Mouse (Mus musculus) midbrain, embryonic 15.5 days (tissue): ENCODE data around the gene Gm43720. TPM values are rescaled to one million over a fixed set of nuclear protein-coding genes. Genes with fewer than 3 reads are reported as not detected.
"Not testable (repeated sequence)": the region's sequence is repeated elsewhere in the genome, so short reads cannot be mapped to it uniquely, and the experiment has no call there.

Source experiments
- ATAC-seq: fragments of 200-750 bp; cut with Nextera tagmentation; replicated peaks from 2 replicates; pipeline ENCODE4 v1.8.0; 2017; ENCODE audit warnings: moderate TSS enrichment
- H3K27ac ChIP-seq: fragments of 300-500 bp; sonication (generic); 2 replicates; pipeline ENCODE4 v1.5.1; 2015; ENCODE audit warnings: mild to moderate bottlenecking, inconsistent platforms
- H3K27me3 ChIP-seq: fragments of 300-500 bp; sonication (generic); replicated peaks from 2 replicates; pipeline ENCODE4 v1.6.1; 2015; ENCODE audit warnings: inconsistent platforms
- H3K36me3 ChIP-seq: fragments of 300-500 bp; sonication (generic); replicated peaks from 2 replicates; pipeline ENCODE4 v1.6.1; 2015; ENCODE audit warnings: inconsistent platforms
- H3K4me1 ChIP-seq: fragments of 300-500 bp; sonication (generic); 2 replicates; pipeline ENCODE4 v1.6.1; 2015; ENCODE audit warnings: inconsistent platforms
- H3K4me2 ChIP-seq: fragments of 300-500 bp; sonication (generic); 2 replicates; pipeline ENCODE4 v1.6.1; 2015; ENCODE audit warnings: inconsistent platforms, mild to moderate bottlenecking, moderate library complexity
- H3K4me3 ChIP-seq: fragments of 300-500 bp; sonication (generic); 2 replicates; pipeline ENCODE4 v1.5.1; 2015; ENCODE audit warnings: mild to moderate bottlenecking, inconsistent platforms
- H3K9ac ChIP-seq: fragments of 300-500 bp; sonication (generic); 2 replicates; pipeline ENCODE4 v1.6.1; 2015; ENCODE audit warnings: mild to moderate bottlenecking, inconsistent platforms
- H3K9me3 ChIP-seq: fragments of 300-500 bp; sonication (generic); 2 replicates; pipeline ENCODE4 v1.6.1; 2016; ENCODE audit warnings: inconsistent platforms
- WGBS: fragments of 180-500 bp; shearing (Covaris S2); methylation state at CpG from one replicate; pipeline ENCODE4 v1.1.7; 2015; ENCODE audit warnings: mixed read lengths; 5-methylcytosine and 5-hydroxymethylcytosine counted together
- polyA plus RNA-seq: library from polyadenylated mRNA; unstranded; fragments of >200 nt; fragmentation: Nextera tagmentation; extraction: Ambion mirVana; gene quantifications from 2 replicates; pipeline ENCODE4 v1.2.1, GENCODE M21; 2015

Gm43720 gene
- polyA plus RNA-seq, 1 experiment from 2014 or later: 0.04 TPM

DNA sequence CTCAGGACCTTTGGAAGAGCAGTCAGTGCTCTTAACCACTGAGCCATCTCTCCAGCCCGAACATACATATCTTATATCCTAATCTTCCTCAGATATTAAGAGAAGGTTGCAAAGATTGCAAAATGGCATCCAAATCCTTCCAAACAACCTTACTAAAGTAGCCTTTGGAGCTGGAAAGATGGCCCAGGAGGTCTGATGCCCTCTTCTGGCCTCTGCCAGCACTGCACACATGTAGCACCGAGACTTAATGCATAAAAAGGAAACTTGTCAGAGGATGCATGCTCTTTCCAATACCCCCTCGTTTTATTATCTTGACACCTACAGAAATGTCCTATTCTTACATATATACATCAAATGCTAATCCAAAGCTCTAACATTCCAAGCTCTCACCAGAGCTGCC, 51.7 kb downstream of the Gm43720 start:
- Histone ChIP-seq H3K4me3 (no peak overlapping the region), H3K27ac (no peak overlapping the region), H3K27me3 (no peaks in the 10 kb centered on the region), H3K9ac (no peak overlapping the region), H3K4me2 (no peak overlapping the region), H3K36me3 (no peaks in the 10 kb centered on the region), H3K4me1 (no peaks in the 10 kb centered on the region), H3K9me3 (no peaks in the 10 kb centered on the region)
- ATAC-seq: no peak
- 65% methylated on average over 3 of the region's 3 CpGs for WGBS

DNA sequence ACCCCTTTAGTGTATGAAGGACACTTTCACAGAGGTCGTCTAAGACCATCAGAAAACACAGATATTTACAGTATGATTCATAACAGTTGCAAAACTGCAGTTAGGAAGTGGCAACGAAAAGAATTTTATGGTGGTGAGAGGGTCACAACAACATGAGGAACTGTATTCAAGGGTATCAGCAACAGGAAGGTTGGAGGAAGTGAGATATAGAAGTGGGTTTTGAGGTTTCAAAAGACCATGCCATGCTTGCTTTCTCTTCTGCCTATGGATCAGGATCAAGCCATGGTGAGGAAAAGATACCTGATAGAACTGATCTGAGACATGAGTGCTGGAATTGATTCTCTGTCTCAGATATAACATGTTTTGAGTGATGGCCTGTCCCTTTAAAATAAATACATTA, 52.4 kb downstream of the Gm43720 start:
- no peak overlapping the region for H3K27ac ChIP-seq

DNA sequence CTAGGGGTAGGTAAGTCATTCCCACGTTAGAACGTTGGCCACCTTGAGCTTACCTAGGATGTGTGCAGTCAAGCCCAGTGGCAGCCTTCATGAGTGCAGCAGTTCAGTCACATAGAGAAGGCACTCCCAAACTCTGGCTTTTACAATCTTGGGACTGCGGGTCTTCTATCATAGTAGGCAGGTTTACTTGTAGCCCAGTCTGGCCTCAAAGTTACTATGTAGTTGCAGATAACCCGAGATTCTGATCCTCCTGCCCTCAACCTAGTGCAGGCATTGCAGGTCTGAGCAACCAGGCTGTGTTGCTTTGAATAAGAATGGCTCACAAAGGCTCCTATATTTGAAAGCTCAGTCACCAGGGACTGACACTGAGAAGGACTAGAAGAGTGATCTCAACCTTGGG, 53.3 kb downstream of the Gm43720 start:
- H3K9me3 ChIP-seq: no peaks in the 10 kb centered on the region
- 80% methylated on average over 4 of the region's 4 CpGs for WGBS
- H3K4me3 ChIP-seq: no peak overlapping the region
- no peak overlapping the region for H3K27ac ChIP-seq
- H3K27me3 ChIP-seq: no peaks in the 10 kb centered on the region
- no peak for ATAC-seq
- H3K4me2 ChIP-seq: no peak overlapping the region
- no peak overlapping the region for H3K9ac ChIP-seq
- H3K36me3 ChIP-seq: no peaks in the 10 kb centered on the region
- no peaks in the 10 kb centered on the region for H3K4me1 ChIP-seq

More for the DNA sequence above, 52.4 kb downstream of the Gm43720 start:
- no peaks in the 10 kb centered on the region for H3K36me3 ChIP-seq
- H3K27me3 ChIP-seq: no peaks in the 10 kb centered on the region
- H3K9me3 ChIP-seq: no peaks in the 10 kb centered on the region
- H3K4me1 ChIP-seq: no peaks in the 10 kb centered on the region
- ATAC-seq: no peak
- no peak overlapping the region for H3K4me3 ChIP-seq
- no peak overlapping the region for H3K9ac ChIP-seq
- H3K4me2 ChIP-seq: no peak overlapping the region
- WGBS: 70% methylated on average over 2 of the region's 2 CpGs

DNA sequence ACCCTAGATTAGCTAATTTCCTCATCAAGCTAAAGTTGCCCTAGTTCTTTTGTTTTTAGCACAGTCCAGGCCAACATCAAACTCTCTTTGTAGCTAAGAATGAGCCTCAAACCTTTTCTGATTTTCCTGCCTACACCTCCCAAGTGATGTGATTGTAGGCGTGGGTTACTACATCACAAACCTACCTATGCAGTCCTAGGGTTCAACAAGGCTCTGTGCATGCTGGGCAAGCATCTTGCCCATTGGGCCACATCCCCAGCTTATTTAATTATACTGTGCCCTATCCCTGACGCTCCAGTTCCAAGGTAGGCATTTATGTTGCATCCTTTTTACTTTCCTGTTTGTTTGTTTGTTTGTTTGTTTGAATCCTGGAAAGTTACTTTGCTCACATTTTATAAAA, 54.1 kb downstream of the Gm43720 start, which contains the start of gene Nxpe5:
TSS of gene Nxpe5 (plus strand) at position 199 of the 400 bp plus-strand sequence.
- Histone ChIP-seq H3K36me3 (no peaks in the 10 kb centered on the region), H3K9me3 (no peaks in the 10 kb centered on the region), H3K4me3 (no peak within 1 kb of the TSS), H3K27me3 (no peaks in the 10 kb centered on the region), H3K27ac (no peak within 1 kb of the TSS), H3K4me2 (no peak within 1 kb of the TSS), H3K9ac (no peak within 1 kb of the TSS), H3K4me1 (no peaks in the 10 kb centered on the region)
- no peak for ATAC-seq
- WGBS: 46% methylated on average over 2 of the region's 2 CpGs

DNA sequence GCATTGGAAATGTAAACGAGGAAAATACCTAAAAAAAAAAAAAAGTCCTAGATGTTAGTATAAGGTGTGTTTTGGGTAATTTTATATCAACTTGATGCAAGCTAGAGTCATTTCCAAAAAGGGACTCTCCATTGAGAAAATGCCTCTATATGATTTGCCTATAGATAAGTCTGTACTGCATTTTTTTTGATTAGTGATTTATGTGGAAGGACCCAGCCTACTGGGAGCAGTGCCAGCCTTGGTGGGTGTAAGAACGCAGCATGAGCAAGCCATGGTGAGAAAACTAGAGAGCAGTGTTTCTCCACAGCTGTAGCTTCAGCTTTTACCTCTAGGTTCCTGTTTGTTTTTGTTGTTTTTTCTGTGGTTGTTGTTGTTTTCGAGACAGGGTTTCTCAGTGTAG, 56.5 kb downstream of the Gm43720 start:
- WGBS: 61% methylated on average over 3 of the region's 3 CpGs
- Histone ChIP-seq H3K4me1 (no peaks in the 10 kb centered on the region), H3K9me3 (no peaks in the 10 kb centered on the region), H3K36me3 (no peaks in the 10 kb centered on the region), H3K9ac (no peak overlapping the region), H3K27ac (no peak overlapping the region), H3K27me3 (no peaks in the 10 kb centered on the region), H3K4me3 (no peak overlapping the region), H3K4me2 (no peak overlapping the region)
- ATAC-seq: no peak

DNA sequence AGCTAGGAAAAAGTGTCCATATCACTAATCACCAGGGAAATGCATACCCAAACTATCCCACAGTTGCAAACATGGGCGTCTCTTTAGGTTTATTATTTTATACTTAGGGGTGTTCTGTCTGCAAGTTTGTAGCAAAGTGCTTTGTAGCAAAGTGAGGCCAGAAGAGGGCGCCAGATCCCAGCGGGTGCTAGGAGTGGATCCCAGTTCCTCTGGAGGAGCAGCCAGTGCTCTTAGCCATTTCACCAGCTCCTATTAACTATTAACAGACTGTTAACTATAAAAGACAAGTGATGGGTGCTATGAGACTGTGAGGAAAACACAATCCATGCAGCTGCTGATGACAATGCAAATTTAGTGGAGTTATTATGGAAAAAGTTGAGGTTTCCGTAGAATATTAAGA, 57.6 kb downstream of the Gm43720 start:
- H3K27ac ChIP-seq: no peak overlapping the region
- no peak overlapping the region for H3K9ac ChIP-seq
- H3K4me2 ChIP-seq: no peak overlapping the region
- H3K4me1 ChIP-seq: no peaks in the 10 kb centered on the region
- 26% methylated on average over 4 of the region's 4 CpGs for WGBS
- ATAC-seq: no peak
- no peaks in the 10 kb centered on the region for H3K9me3 ChIP-seq
- no peaks in the 10 kb centered on the region for H3K27me3 ChIP-seq
- no peak overlapping the region for H3K4me3 ChIP-seq
- H3K36me3 ChIP-seq: no peaks in the 10 kb centered on the region

DNA sequence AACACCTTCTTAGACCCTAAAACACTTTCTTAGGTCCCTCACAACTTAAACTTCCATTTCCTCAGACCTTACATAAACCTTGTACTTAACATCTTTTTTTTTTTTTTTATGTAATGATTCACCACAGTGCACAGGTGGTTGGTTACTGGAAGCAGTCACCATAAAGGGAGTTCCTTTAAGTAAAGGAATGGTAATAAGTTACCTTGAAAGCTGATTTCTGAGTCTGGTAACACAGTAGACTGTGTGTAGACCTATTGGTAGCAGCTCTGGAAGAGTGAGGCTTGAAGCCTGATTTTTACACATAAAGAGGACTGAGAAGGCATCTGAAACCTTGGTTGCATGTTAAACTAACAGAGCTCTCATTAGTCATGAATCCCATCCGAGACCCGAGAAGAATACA, 59.9 kb downstream of the Gm43720 start:
- Histone ChIP-seq H3K4me1 (no peaks in the 10 kb centered on the region), H3K9ac (no peak overlapping the region), H3K9me3 (no peaks in the 10 kb centered on the region), H3K27me3 (no peaks in the 10 kb centered on the region), H3K4me2 (no peak overlapping the region), H3K27ac (no peak overlapping the region), H3K36me3 (no peaks in the 10 kb centered on the region), H3K4me3 (no peak overlapping the region)
- ATAC-seq: no peak
- WGBS: 74% methylated on average over 2 of the region's 2 CpGs

DNA sequence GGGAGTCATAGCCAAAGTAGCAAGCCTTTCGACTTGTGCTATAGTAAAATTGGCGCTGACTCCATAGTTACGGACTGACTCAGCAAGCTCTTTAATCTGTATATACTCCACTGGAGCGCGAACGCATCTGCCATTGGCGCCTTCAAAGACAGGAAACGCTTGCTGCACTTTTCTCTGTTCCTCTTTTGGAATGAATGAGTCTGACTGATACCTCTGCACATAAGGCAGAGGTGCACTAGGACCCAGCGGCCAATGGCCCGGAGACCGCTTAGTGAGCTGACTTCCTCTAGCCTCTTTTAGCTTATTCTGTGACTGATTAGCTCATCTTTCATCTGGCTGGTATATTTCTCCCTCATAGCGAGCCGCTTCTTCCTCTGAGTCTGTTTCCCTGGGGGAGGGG, 63.1 kb downstream of the Gm43720 start:
- H3K9me3 ChIP-seq, H3K36me3 ChIP-seq, H3K4me3 ChIP-seq, H3K27ac ChIP-seq, ATAC-seq, H3K9ac ChIP-seq, H3K4me1 ChIP-seq, H3K4me2 ChIP-seq, H3K27me3 ChIP-seq: not testable (repeated sequence)
- WGBS: 94% methylated on average over 13 of the region's 13 CpGs

Other genes starting within 250 kb of the Gm43720 start
- not detected in 2 replicates for gene Smok3c, start 226.8 kb downstream of the Gm43720 start, polyA plus RNA-seq
- 24.5 and 25.8 TPM in 2 replicates for gene Zkscan1, start 194.9 kb downstream of the Gm43720 start, polyA plus RNA-seq
- 104 and 111 TPM in 2 replicates for gene Zscan21, start 163.1 kb downstream of the Gm43720 start, polyA plus RNA-seq
- 31.6 and 33.7 TPM in 2 replicates for gene Zfp113, start 124.2 kb downstream of the Gm43720 start, polyA plus RNA-seq
- gene Cops6, start 118.9 kb downstream of the Gm43720 start, polyA plus RNA-seq: 310 and 323 TPM in 2 replicates
- 28.5 and 30.5 TPM in 2 replicates for gene Ap4m1, start 108.0 kb downstream of the Gm43720 start, polyA plus RNA-seq
- 93.3 and 95.3 TPM in 2 replicates for gene Mcm7, start 107.5 kb downstream of the Gm43720 start, polyA plus RNA-seq
- gene Taf6, start 92.5 kb downstream of the Gm43720 start, polyA plus RNA-seq: 83.6 and 86.5 TPM in 2 replicates
- gene Cnpy4, start 92.5 kb downstream of the Gm43720 start, polyA plus RNA-seq: 33.3 and 35.5 TPM in 2 replicates
- gene Mblac1, start 85.6 kb downstream of the Gm43720 start, polyA plus RNA-seq: 15.1 and 18.5 TPM in 2 replicates
- gene Nxpe5, start 54.1 kb downstream of the Gm43720 start, polyA plus RNA-seq: 0.06 TPM in 1 of 2 replicates, not detected in the other
- 96.4 and 108 TPM in 2 replicates for gene Lamtor4, start 24.5 kb downstream of the Gm43720 start, polyA plus RNA-seq
- 19.5 and 20.8 TPM in 2 replicates for gene BC037034, start 15.9 kb downstream of the Gm43720 start, polyA plus RNA-seq
- 2.1 and 2.9 TPM in 2 replicates for gene Gal3st4, start 7.1 kb downstream of the Gm43720 start, polyA plus RNA-seq
- 218 and 231 TPM in 2 replicates for gene Gpc2, start within 50 bp of the Gm43720 start, polyA plus RNA-seq
- 8.3 and 9.7 TPM in 2 replicates for gene Stag3, start 282 bp upstream of the Gm43720 start, polyA plus RNA-seq
- 0.22 TPM in 1 of 2 replicates, not detected in the other for gene Pvrig, start 62.0 kb upstream of the Gm43720 start, polyA plus RNA-seq
- gene Zfp157, start 161.5 kb upstream of the Gm43720 start, polyA plus RNA-seq: 70.4 and 79.7 TPM in 2 replicates